Mouse (Mus musculus): ENCODE results near the gene Baiap3. TPM values are rescaled to one million over a fixed set of nuclear protein-coding genes. Genes with fewer than 3 reads are reported as not detected.

Baiap3 gene
- polyA plus RNA-seq, 1 experiment = 14.3 TPM

GRCm38 (mm10) chr17:25255110-25255509 is 1.1 kb downstream of the Baiap3 start:
- no peak overlapping the region for H3K4me3 ChIP-seq (replicated peaks; ENCODE audit: control insufficient read depth, low read depth, low read length)
- 30% methylated on average over 2 of the region's 2 CpGs for WGBS

GRCm38 (mm10) chr17:25253760-25254159 is 2.4 kb downstream of the Baiap3 start:
- Histone ChIP-seq H3K4me1 (ENCODE audit: control insufficient read depth, insufficient read depth, low read length) (no peaks in the 10 kb centered on the region; the same call in 1 of the 2 replicates), H3K4me3 (replicated peaks; ENCODE audit: control insufficient read depth, low read depth, low read length) (no peak overlapping the region), H3K27ac (ENCODE audit: control insufficient read depth, insufficient read depth, low read depth, low read length, poor library complexity) (no peak overlapping the region)
- TF ChIP-seq CTCF (IDR thresholded peaks at IDR 0.05; ENCODE audit: control insufficient read depth, insufficient read depth, low read length) = no peak
- no peak for TF ChIP-seq POLR2A (IDR thresholded peaks at IDR 0.05; ENCODE audit: borderline replicate concordance, control insufficient read depth, low read depth, low read length)
- 45% methylated on average over 10 of the region's 10 CpGs for WGBS

More at GRCm38 (mm10) chr17:25255110-25255509, 1.1 kb downstream of the Baiap3 start:
- TF ChIP-seq CTCF (IDR thresholded peaks at IDR 0.05; ENCODE audit: control insufficient read depth, insufficient read depth, low read length) (no peak), POLR2A (IDR thresholded peaks at IDR 0.05; ENCODE audit: borderline replicate concordance, control insufficient read depth, low read depth, low read length) (no peak)
- Histone ChIP-seq H3K4me1 (ENCODE audit: control insufficient read depth, insufficient read depth, low read length) (no peaks in the 10 kb centered on the region; the same call in 1 of the 2 replicates), H3K27ac (ENCODE audit: control insufficient read depth, insufficient read depth, low read depth, low read length, poor library complexity) (no peak overlapping the region)

- Histone ChIP-seq H3K4me1 (ENCODE audit: control insufficient read depth, insufficient read depth, low read length) (peaks cover 1% of the 10 kb centered on the region; the same call in 1 of the 2 replicates), H3K4me3 (replicated peaks; ENCODE audit: control insufficient read depth, low read depth, low read length) (no peak overlapping the region), H3K27ac (ENCODE audit: control insufficient read depth, insufficient read depth, low read depth, low read length, poor library complexity) (no peak overlapping the region)
- TF ChIP-seq POLR2A (IDR thresholded peaks at IDR 0.05; ENCODE audit: borderline replicate concordance, control insufficient read depth, low read depth, low read length) (no peak), CTCF (IDR thresholded peaks at IDR 0.05; ENCODE audit: control insufficient read depth, insufficient read depth, low read length) (no peak)
- 72% methylated on average over 3 of the region's 3 CpGs for WGBS
Measured at GRCm38 (mm10) chr17:25252643-25253042, 3.5 kb downstream of the Baiap3 start.

- no peak overlapping the region for H3K4me3 ChIP-seq (replicated peaks; ENCODE audit: control insufficient read depth, low read depth, low read length)
- H3K27ac ChIP-seq (ENCODE audit: control insufficient read depth, insufficient read depth, low read depth, low read length, poor library complexity) = no peak overlapping the region
- no peak for TF ChIP-seq CTCF (IDR thresholded peaks at IDR 0.05; ENCODE audit: control insufficient read depth, insufficient read depth, low read length)
- TF ChIP-seq POLR2A (IDR thresholded peaks at IDR 0.05; ENCODE audit: borderline replicate concordance, control insufficient read depth, low read depth, low read length) = no peak
- H3K4me1 ChIP-seq (ENCODE audit: control insufficient read depth, insufficient read depth, low read length) = peaks cover 1% of the 10 kb centered on the region; the same call in 1 of the 2 replicates
- WGBS = 80% methylated on average over 8 of the region's 8 CpGs
Measured at GRCm38 (mm10) chr17:25250181-25250835, 5.9 kb downstream of the Baiap3 start.

GRCm38 (mm10) chr17:25248033-25248750 is 8.0 kb downstream of the Baiap3 start:
- Histone ChIP-seq H3K4me1 (ENCODE audit: control insufficient read depth, insufficient read depth, low read length) (peaks cover 1% of the 10 kb centered on the region; the same call in 1 of the 2 replicates), H3K4me3 (replicated peaks; ENCODE audit: control insufficient read depth, low read depth, low read length) (peak overlapping the region; percentile 22), H3K27ac (ENCODE audit: control insufficient read depth, insufficient read depth, low read depth, low read length, poor library complexity) (peak overlapping the region; percentile 34)
- WGBS = 9% methylated on average over 18 of the region's 18 CpGs
- no peak; the same call in 1 of the 2 replicates for TF ChIP-seq CTCF (IDR thresholded peaks at IDR 0.05; ENCODE audit: control insufficient read depth, insufficient read depth, low read length)

DNA sequence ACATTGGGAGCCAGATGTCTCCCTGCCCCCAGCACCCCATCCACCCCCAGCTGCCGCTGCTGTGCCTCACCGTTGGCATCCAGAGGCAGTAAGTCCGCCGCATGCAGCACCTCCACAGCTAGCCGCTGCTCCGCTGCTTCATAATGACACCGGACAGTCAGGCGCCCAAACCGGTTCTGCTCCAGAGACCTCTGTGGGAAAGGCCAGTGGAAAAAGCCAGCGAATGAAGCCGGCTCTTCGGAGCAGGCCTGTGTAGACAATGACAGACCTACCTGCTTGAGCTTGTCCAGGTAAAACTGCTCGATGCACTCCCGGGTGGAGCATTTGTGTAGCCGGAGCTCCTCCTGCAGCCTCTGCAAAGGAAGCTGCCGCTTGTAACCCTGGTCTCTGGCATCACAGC is 11.9 kb downstream of the Baiap3 start:
- Histone ChIP-seq H3K4me3 (replicated peaks; ENCODE audit: control insufficient read depth, low read depth, low read length) (no peak overlapping the region), H3K4me1 (ENCODE audit: control insufficient read depth, insufficient read depth, low read length) (peaks cover 1% of the 10 kb centered on the region; the same call in 1 of the 2 replicates), H3K27ac (ENCODE audit: control insufficient read depth, insufficient read depth, low read depth, low read length, poor library complexity) (no peak overlapping the region)
- 87% methylated on average over 16 of the region's 16 CpGs for WGBS
- no peak for TF ChIP-seq POLR2A (IDR thresholded peaks at IDR 0.05; ENCODE audit: borderline replicate concordance, control insufficient read depth, low read depth, low read length)
- TF ChIP-seq CTCF (IDR thresholded peaks at IDR 0.05; ENCODE audit: control insufficient read depth, insufficient read depth, low read length) = no peak

GRCm38 (mm10) chr17:25243131-25243780 is 12.9 kb downstream of the Baiap3 start:
- H3K4me1 ChIP-seq (ENCODE audit: control insufficient read depth, insufficient read depth, low read length) = no peaks in the 10 kb centered on the region; the same call in 1 of the 2 replicates
- TF ChIP-seq POLR2A (IDR thresholded peaks at IDR 0.05; ENCODE audit: borderline replicate concordance, control insufficient read depth, low read depth, low read length) (no peak), CTCF (IDR thresholded peaks at IDR 0.05; ENCODE audit: control insufficient read depth, insufficient read depth, low read length) (no peak)
- WGBS = 88% methylated on average over 11 of the region's 11 CpGs

More at GRCm38 (mm10) chr17:25243131-25243780, 12.9 kb downstream of the Baiap3 start:
- H3K27ac ChIP-seq (ENCODE audit: control insufficient read depth, insufficient read depth, low read depth, low read length, poor library complexity) = no peak overlapping the region; the same call in 1 of the 2 replicates
- H3K4me3 ChIP-seq (replicated peaks; ENCODE audit: control insufficient read depth, low read depth, low read length) = no peak overlapping the region

Measured in bone marrow, adult 2 months (tissue).